Mouse (Mus musculus): ENCODE results near the gene Ccnjl.
A peak's percentile ranks its signal among the peaks of the same experiment; 100 is the strongest.

DNA sequence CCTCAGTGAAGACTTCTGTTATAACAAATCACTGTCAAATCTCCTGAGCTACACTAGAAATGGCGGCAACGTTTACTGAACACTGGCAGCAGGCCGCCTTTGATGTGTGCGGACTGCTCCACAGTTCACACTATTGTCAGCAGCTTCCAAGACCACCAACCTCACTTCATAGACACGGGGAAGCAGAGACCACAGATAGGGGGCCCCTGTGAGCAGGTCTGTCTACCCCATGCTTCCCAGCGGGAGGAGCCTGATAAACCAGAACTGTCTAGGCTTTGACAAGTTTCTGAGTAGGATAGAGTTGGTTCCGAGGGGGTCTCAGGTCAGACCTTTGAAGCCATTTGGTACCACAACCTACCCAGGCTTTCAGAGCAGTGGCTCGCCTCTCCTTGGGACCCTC, 33.5 kb upstream of the Ccnjl start:
- no peak for TF ChIP-seq POLR2A (IDR thresholded peaks at IDR 0.05; ENCODE audit: extremely low read depth, insufficient read depth, low read length)
- TF ChIP-seq CTCF (IDR thresholded peaks at IDR 0.05; ENCODE audit: extremely low read depth, insufficient read depth, low read length): 0 out of 2 replicates have a peak, but pooled peaks have one; percentile 7

Measured in cortical plate, adult 2 months (tissue).